Mouse (Mus musculus) urinary bladder, postnatal 14 days (tissue): ENCODE results near the gene Gstt2.
"Not testable (repeated sequence)": the region's sequence is repeated elsewhere in the genome, so short reads cannot be mapped to it uniquely, and the experiment has no call there.

Source experiments
- DNase-seq: peaks from one replicate; pipeline ENCODE4 v3.0.0; 2021; ENCODE audit warnings: low spot score

Gstt2 gene

DNA sequence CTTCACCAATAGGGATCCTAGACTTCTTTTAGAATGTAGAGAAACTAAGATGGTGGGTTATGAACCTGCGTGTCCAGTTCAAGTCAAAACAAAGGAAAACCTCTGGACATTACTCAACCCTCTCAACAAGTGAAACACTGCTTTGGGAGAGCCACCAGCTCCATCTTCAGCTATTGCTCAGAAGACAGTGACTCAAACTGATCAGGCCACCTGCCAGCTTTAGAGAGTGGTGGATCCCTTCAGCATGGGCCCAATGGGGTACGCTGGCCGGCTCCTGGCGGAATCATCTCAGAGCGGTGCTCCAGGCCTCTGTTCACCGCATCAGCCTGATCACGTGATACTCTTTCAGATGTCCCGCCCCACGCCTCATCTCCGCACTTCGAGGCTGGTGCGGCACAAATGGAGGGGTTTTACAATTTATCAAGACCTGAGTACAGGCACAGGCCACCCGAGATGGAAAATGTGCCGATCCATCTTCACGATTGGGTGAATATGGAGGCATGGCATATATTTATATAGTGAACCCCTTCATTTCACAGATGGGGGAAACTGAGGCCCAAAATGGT, 18.3 kb upstream of the Gstt2 start:
- DNase-seq = no peak

DNA sequence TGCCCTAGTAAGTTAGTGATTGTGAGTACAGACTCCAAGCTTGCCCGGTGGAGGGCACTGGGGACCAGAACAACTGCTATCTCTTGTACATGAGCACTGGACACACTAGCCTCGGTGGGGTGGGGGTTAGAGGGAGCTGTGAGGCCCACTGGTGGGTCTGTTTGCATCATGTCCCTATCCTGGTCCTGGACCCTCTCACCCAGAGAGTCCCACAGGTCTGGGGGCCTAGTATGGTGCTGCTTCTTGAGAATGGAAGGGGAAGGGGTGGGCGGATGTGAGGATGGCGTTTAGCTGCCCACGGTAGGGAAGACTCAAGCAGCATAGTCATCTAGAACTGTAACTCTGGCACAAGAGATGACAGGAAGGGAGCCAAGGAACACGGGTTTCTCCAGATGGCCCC, 17.6 kb upstream of the Gstt2 start:
- no peak for DNase-seq

- no peak for DNase-seq
Observed at GRCm38 (mm10) chr10:75854096-75854495, 16.9 kb upstream of the Gstt2 start.

GRCm38 (mm10) chr10:75853452-75853851, 16.2 kb upstream of the Gstt2 start:
- DNase-seq = peak; percentile 88

DNA sequence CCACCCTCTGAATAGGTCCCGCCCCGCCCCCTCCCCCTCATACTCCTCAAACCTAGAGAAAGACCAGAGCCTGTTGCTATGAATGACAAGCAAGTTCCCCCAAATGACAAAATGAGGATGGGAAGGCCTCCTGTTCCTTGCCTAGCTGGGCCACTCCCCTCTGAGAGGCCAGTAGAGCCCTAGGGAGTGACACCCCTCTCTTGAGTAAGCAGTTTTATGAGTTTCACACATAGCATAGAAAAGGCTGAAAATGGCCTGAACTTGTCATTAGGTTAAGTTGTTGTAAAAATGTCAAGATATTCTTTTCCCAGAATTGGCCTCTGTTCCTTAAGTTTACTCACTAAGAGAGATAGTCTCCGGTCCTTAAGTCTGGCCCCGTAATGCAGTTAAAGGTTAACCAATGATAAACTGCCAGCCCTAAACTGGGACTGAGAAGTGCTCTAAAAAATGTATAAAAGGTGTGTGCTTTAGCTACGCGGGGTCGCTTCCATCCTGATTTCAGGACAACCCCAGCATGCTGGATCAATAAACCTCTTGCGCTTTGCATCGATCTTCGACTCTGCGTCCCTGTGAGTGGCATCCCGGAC, 15.4 kb upstream of the Gstt2 start:
- DNase-seq = no peak

GRCm38 (mm10) chr10:75851681-75852080, 14.5 kb upstream of the Gstt2 start:
- no peak for DNase-seq

DNA sequence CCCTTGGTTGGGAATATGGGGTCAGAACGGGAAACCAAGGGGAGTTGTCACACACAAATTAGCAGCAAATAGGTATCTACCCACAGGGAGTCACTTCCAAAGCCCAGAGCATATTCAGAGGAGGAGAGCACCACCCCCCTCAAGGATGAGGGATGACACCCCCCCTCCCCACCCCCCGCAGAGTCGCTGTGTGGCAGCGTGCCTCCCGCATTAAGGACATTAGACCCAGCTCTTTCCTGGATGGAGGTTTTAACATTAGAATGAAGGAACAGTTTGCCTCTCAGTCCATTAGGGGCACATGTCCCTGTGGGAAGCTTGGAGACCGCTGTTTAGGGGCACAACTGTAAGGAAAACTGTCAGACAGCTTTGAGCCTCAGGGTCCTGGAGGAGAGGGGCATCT, 13.9 kb upstream of the Gstt2 start:
- no peak for DNase-seq

DNA sequence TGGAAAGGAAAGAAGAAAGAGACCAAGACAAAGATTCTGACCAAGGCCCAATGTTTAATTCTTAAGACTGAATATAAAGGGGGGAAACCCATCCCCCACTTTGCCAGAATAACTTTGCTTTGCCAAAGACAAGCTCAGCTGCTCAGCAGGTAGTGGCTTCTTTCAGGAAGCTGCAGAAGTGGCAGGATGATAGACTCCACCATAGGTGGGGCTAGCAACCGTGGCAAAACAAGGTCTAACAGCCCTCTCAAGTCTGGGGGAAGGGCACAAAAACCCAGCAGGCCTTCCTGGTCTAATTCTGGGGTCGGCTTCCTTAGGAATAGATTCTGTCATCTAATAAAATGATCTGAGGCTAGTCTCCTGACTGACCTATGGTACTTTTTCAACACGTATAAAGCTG, 11.2 kb upstream of the Gstt2 start:
- DNase-seq = no peak

- DNase-seq = no peak
Observed at GRCm38 (mm10) chr10:75845306-75845930, 8.2 kb upstream of the Gstt2 start.

DNA sequence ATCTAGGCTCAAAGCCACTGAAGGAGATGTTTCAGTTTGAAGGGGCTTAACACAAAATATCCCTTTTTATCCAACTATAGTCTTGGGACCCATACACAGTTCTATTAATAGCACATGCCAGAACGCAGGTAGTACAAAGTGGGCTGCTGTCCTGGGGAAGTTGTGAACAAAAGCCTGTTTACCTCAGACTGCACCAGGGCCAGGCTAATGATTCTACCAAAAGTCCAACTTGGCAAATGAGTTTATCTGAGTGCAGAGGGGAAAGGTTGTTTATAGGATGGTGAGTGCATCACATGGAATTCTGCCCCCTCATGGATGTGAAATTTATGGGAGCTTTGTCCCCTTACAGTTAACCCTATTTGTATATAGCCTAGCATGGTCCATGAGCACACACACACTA, 7.6 kb upstream of the Gstt2 start:
- no peak for DNase-seq

DNA sequence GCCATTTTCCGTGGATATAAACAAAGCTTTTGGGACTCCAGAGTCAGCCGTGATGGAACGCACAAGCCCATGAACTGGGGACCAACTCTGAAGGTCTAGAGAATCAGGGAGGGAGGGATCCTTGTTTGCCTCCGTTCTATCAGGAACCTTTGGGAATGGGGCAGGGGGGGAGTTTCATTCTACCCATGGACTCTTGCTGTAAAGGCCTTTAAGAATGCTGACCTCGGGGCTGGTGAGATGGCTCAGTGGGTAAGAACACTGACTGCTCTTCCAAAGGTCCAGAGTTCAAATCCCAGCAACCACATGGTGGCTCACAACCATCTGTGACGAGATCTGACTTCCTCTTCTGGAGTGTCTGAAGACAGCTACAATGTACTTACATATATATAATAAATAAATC, 6.7 kb upstream of the Gstt2 start:
- DNase-seq = not testable (repeated sequence)

GRCm38 (mm10) chr10:75839092-75839491, 1.9 kb upstream of the Gstt2 start:
- no peak for DNase-seq

DNA sequence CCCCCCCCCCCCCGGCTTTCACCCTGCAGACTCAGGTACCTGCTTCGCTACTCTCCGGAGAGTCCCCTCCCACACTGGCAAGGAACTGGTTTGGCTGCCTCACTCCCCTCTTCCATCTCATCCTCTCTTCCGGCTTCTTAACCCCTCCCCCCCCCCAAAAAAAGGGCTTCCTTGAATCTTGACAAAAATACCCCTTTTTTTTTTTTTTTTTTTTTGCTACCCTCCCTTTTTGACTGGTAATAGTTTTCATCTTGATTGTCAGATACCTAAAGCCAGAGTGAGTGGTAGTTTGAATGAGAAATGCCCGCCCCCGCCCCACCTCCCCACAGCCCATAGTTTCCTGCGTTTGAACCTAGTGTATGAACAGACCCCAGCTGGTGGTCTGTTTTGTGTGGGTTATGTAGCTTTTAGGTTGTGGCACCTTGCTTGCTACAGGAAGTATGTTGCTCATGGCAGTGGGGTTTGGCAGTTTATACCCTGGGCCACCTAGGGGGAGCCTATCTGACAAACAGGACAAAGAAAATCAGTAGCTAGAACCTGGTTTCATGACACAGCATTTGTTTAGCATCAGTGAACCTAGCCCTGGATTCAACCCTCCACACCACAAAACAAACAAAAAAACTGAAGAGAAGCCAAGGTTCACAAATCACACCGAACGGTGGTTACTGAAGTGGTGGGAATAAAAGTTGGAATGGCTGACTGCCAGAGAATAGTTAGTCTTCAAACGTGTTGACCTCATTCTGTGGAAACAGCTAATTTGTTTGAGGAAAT, 1.3 kb downstream of the Gstt2 start:
- DNase-seq = peak; percentile 47

- DNase-seq = peak; percentile 75
Observed at GRCm38 (mm10) chr10:75835307-75835706, 1.9 kb downstream of the Gstt2 start.

DNA sequence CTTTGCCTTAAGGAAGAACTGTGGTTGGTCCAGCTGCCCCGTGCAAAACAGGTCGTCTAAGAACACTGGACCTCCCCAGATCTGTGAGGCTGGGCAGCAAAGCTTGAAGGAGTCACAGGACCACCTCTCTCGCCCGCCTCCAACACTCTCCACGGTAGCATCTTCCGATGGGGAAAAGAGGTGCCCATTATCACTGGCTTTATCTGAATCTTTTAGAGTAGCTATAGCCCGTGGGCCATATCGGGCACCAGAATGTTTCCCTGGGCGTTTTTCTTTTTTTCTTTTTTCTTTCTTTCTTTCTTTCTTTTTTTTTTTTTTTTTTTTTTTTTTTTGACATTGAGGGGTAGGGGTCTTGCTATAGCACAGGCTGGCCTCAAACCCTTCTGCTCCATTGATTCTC, 2.5 kb downstream of the Gstt2 start:
- DNase-seq = no peak

- DNase-seq = peak; percentile 86
Observed at GRCm38 (mm10) chr10:75834250-75834649, 3.0 kb downstream of the Gstt2 start.

DNA sequence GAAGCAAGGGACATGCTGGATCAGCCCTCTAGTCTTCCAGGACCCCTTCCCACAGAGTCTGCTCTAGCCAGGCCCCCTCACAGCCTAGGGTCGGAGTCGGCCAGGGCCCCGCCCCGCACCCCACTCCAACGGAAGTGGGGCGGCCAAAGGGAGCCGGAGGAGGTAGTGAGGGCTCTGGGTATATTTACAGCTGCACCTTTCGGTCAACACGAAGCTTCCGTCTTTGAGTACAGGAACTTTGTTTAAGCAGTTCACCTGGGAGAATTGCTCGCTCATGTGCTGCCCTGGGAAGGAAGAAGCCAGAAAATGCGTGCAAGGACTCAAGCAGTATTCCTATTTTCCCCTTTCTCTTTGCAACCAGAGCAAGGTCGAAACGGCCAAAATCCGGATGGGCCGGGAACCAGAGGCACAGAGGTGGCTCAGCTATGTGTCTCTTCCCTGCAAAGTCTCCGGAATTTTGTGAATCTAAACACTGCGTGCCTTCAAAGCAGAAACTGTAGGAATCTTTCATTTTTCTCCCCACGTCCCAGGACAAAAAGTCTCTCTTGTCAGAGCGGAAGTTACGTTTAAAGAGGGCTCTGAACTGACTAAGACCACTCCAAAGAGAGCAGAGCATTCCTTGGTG, 3.7 kb downstream of the Gstt2 start:
- DNase-seq = no peak

- DNase-seq = peak; percentile 82
Observed at GRCm38 (mm10) chr10:75832272-75832895, 4.8 kb downstream of the Gstt2 start.

- no peak for DNase-seq
Observed at GRCm38 (mm10) chr10:75830275-75830670, 7.0 kb downstream of the Gstt2 start.

DNA sequence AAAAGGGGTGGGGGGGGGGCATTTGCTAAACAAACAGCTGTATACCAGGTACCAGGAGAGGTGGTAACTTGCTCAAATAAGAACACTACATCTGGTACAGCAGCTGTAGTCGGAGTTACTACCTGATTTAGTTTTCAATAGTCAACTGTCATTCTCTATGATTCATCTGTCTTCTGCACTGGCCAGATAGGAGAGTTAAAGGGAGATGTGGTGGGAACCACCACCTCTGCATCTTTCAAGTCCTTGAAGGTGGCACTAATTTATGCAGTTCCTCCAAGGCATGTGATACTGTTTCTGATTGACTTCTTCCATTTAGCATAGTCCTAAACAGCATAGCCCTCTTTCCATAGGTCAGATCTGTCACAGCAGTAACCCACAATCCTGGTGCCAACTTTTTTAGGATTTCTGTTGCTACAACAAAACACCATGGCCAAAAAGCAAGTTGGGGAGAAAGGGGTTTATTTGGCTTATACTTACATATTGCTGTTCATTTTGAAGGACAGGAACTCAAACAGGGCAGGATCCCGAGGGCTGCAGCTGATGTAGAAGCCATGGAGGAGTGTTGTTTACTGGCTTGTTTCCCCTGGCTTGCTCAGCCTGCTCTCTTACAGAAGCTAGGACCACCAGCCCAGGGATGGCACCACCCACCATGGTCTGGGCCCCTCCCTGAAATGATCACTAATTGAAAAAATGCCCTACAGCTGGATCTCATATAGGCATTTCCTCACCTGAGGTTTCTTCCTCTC, 7.5 kb downstream of the Gstt2 start:
- DNase-seq = no peak

DNA sequence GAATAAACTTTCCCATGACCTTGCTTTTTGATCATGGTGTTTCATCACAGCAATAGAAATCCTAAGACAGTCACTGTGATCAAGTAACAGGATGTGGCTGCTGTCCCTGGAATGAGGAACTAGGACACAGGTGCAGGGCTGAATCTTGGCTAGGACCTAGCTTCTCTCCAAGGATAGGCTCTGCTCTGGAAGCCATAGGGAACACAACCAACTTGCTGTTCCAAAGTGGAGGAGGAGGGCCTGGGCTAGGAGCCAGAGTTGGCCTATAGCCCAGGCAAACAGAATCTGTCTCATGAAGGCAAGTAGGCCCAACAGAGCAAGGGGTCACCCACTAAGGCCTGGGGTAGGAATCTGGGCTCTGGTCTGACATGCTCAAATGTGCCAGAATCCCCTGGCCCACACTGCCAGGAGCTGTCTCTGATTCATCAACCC, 8.7 kb downstream of the Gstt2 start:
- DNase-seq = peak; percentile 34
